Mouse (Mus musculus) macrophage (primary cell): ENCODE data around the gene Gm20547. TPM values are rescaled to one million over a fixed set of nuclear protein-coding genes. Genes with fewer than 3 reads are reported as not detected.
"Not testable (repeated sequence)": the region's sequence is repeated elsewhere in the genome, so short reads cannot be mapped to it uniquely, and the experiment has no call there.

ENCODE experiments used
- H3K27ac ChIP-seq: fragments of 350-480 bp; formaldehyde crosslinking; 2 replicates; pipeline ENCODE4 v1.9.0; 2021
- H3K36me3 ChIP-seq: fragments of 350-480 bp; formaldehyde crosslinking; 2 replicates; pipeline ENCODE4 v1.9.0; 2021; ENCODE audit errors: inconsistent target
- H3K4me3 ChIP-seq: fragments of 350-480 bp; formaldehyde crosslinking; 2 replicates; pipeline ENCODE4 v1.9.0; 2021; ENCODE audit errors: inconsistent target
- H3K79me2 ChIP-seq: fragments of 350-480 bp; formaldehyde crosslinking; 2 replicates; pipeline ENCODE4 v1.9.0; 2021; ENCODE audit errors: inconsistent target
- WGBS: methylation state at CpG from one replicate; pipeline ENCODE4 v1.1.7; 2026; ENCODE audit warnings: inconsistent platforms; ENCODE audit not compliant: missing documents; 5-methylcytosine and 5-hydroxymethylcytosine counted together
- polyA plus RNA-seq: library from polyadenylated mRNA; stranded (reverse); fragments of 250-400 nt; gene quantifications from 3 replicates; pipeline ENCODE4 v1.2.4, GENCODE M21; 2018; ENCODE audit warnings: inconsistent platforms

The Gm20547 gene
- polyA plus RNA-seq, 1 experiment from 2014 or later = not detected

- H3K79me2 ChIP-seq = peaks cover 46% of the 10 kb centered on the region
- H3K36me3 ChIP-seq = peaks cover 39% of the 10 kb centered on the region
- not testable (repeated sequence) for H3K4me3 ChIP-seq
- 0 out of 2 replicates have a peak overlapping the region, but pooled peaks have one; percentile 3 for H3K27ac ChIP-seq
These were observed 19.0 kb upstream of the Gm20547 start for GRCm38 (mm10) chr17:34900826-34901225.

- H3K4me3 ChIP-seq = peak overlapping the region; percentile 84
- H3K36me3 ChIP-seq = peaks cover 29% of the 10 kb centered on the region
- WGBS = 0% methylated on average over 2 of the region's 5 CpGs
- peak overlapping the region; percentile 88 for H3K27ac ChIP-seq
- H3K79me2 ChIP-seq = peaks cover 46% of the 10 kb centered on the region
These were observed 18.0 kb upstream of the Gm20547 start for GRCm38 (mm10) chr17:34899890-34900243.

GRCm38 (mm10) chr17:34899053-34899889, 17.4 kb upstream of the Gm20547 start:
- under 1% methylated on average over 45 of the region's 45 CpGs for WGBS
- H3K36me3 ChIP-seq = peaks cover 23% of the 10 kb centered on the region
- H3K4me3 ChIP-seq = peak overlapping the region; percentile 84
- peaks cover 46% of the 10 kb centered on the region for H3K79me2 ChIP-seq
- H3K27ac ChIP-seq = peak overlapping the region; percentile 88

GRCm38 (mm10) chr17:34898706-34899052, 16.8 kb upstream of the Gm20547 start:
- peaks cover 46% of the 10 kb centered on the region for H3K79me2 ChIP-seq
- H3K27ac ChIP-seq = no peak overlapping the region
- H3K4me3 ChIP-seq = no peak overlapping the region
- 1% methylated on average over 19 of the region's 47 CpGs for WGBS
- H3K36me3 ChIP-seq = peaks cover 17% of the 10 kb centered on the region

GRCm38 (mm10) chr17:34898160-34898586, 16.3 kb upstream of the Gm20547 start, which contains the start of the genes C2 and Ehmt2:
C2 (minus strand) TSS chr17:34898265.
Ehmt2 (plus strand) TSS chr17:34898469.
- WGBS = under 1% methylated on average over 30 of the region's 44 CpGs
- Histone ChIP-seq H3K27ac (peak within 1 kb of the TSS; percentile 88), H3K4me3 (peak within 1 kb of the TSS; percentile 84), H3K79me2 (peaks cover 41% of the 10 kb centered on the region), H3K36me3 (peaks cover 12% of the 10 kb centered on the region)

GRCm38 (mm10) chr17:34897373-34898159, 15.7 kb upstream of the Gm20547 start:
- peak overlapping the region; percentile 77 for H3K27ac ChIP-seq
- peak overlapping the region; percentile 40 for H3K4me3 ChIP-seq
- peaks cover 35% of the 10 kb centered on the region for H3K79me2 ChIP-seq
- WGBS = 25% methylated on average over 8 of the region's 10 CpGs
- H3K36me3 ChIP-seq = peaks cover 6% of the 10 kb centered on the region

GRCm38 (mm10) chr17:34896366-34896765, 14.5 kb upstream of the Gm20547 start:
- peaks cover 24% of the 10 kb centered on the region for H3K79me2 ChIP-seq
- no peak overlapping the region for H3K4me3 ChIP-seq
- no peaks in the 10 kb centered on the region for H3K36me3 ChIP-seq
- H3K27ac ChIP-seq = no peak overlapping the region
- WGBS = 68% methylated on average over 17 of the region's 17 CpGs

- Histone ChIP-seq H3K4me3 (no peak overlapping the region), H3K36me3 (no peaks in the 10 kb centered on the region), H3K27ac (no peak overlapping the region), H3K79me2 (peaks cover 17% of the 10 kb centered on the region)
- 90% methylated on average over 11 of the region's 15 CpGs for WGBS
These were observed 13.9 kb upstream of the Gm20547 start for GRCm38 (mm10) chr17:34895724-34896123.

- Histone ChIP-seq H3K79me2 (peaks cover 10% of the 10 kb centered on the region), H3K27ac (no peak overlapping the region), H3K4me3 (peak overlapping the region; percentile 26; the same call in 1 of the 2 replicates), H3K36me3 (no peaks in the 10 kb centered on the region)
- 22% methylated on average over 42 of the region's 51 CpGs for WGBS
These were observed 13.1 kb upstream of the Gm20547 start for GRCm38 (mm10) chr17:34894801-34895530.

GRCm38 (mm10) chr17:34894074-34894597, 12.3 kb upstream of the Gm20547 start:
- Histone ChIP-seq H3K27ac (peak overlapping the region; percentile 54), H3K36me3 (no peaks in the 10 kb centered on the region)
- WGBS = 4% methylated on average over 20 of the region's 51 CpGs

GRCm38 (mm10) chr17:34893072-34893824, 11.4 kb upstream of the Gm20547 start:
- H3K79me2 ChIP-seq = no peaks in the 10 kb centered on the region
- H3K36me3 ChIP-seq = no peaks in the 10 kb centered on the region
- 91% methylated on average over 12 of the region's 12 CpGs for WGBS
- peak overlapping the region; percentile 54 for H3K27ac ChIP-seq
- H3K4me3 ChIP-seq = peak overlapping the region; percentile 14; the same call in 1 of the 2 replicates

More at GRCm38 (mm10) chr17:34894074-34894597, 12.3 kb upstream of the Gm20547 start:
- Histone ChIP-seq H3K4me3 (peak overlapping the region; percentile 14; the same call in 1 of the 2 replicates), H3K79me2 (peaks cover 2% of the 10 kb centered on the region)

- WGBS = 100% methylated on average over 2 of the region's 2 CpGs
- H3K27ac ChIP-seq = no peak overlapping the region
- H3K36me3 ChIP-seq = no peaks in the 10 kb centered on the region
- no peak overlapping the region for H3K4me3 ChIP-seq
- no peaks in the 10 kb centered on the region for H3K79me2 ChIP-seq
These were observed 9.5 kb upstream of the Gm20547 start for GRCm38 (mm10) chr17:34891377-34891776.

- H3K36me3 ChIP-seq = no peaks in the 10 kb centered on the region
- no peaks in the 10 kb centered on the region for H3K79me2 ChIP-seq
- WGBS = 93% methylated on average over 12 of the region's 12 CpGs
- H3K27ac ChIP-seq = no peak overlapping the region
- no peak overlapping the region for H3K4me3 ChIP-seq
These were observed 8.4 kb upstream of the Gm20547 start for GRCm38 (mm10) chr17:34890074-34890743.
